Mouse (Mus musculus) thymus, postnatal 10 days (tissue): ENCODE measurements around the gene Scn3b.

ENCODE experiments used
- DNase-seq, 2 experiments: peaks; one replicate each; pipeline ENCODE4 v3.0.0; 2021; ENCODE audit warnings: low spot score in 2 of 2

Gene Scn3b

GRCm38 (mm10) chr9:40337131-40337820 is 68.3 kb downstream of the Scn3b start:
- no peak for DNase-seq

GRCm38 (mm10) chr9:40339578-40339977 is 70.6 kb downstream of the Scn3b start:
- no peak for DNase-seq
